Mouse (Mus musculus): ENCODE results near the gene Lrwd1.

GRCm38 (mm10) chr5:136109042-136109441 lies 26.8 kb downstream of the Lrwd1 start:
- TF ChIP-seq CTCF (IDR thresholded peaks at IDR 0.05; ENCODE audit: low read depth, low read length) (no peak), POLR2A (IDR thresholded peaks at IDR 0.05; ENCODE audit: insufficient read depth, low read length) (no peak)
